Mouse (Mus musculus) MEL (cell line): ENCODE data around the gene Patz1.

Experiments used
- CHD2 ChIP-seq: IDR thresholded peaks from 2 replicates; pipeline ENCODE4 v1.6.1; 2011; ENCODE audit warnings: low read length, improper control_type of control experiment
- CTCF ChIP-seq, 3 experiments: IDR thresholded peaks in 2 of 3; conservative IDR thresholded peaks in 1 of 3; 2 replicates each; pipeline ENCODE4 v1.5.1; 2011 to 2012; ENCODE audit warnings: low read length in 3 of 3, low read depth in 2 of 3, mild to moderate bottlenecking in 2 of 3, improper control_type of control experiment in 1 of 3, inconsistent platforms in 1 of 3, mixed read lengths in 1 of 3, moderate library complexity in 1 of 3; ENCODE audit not compliant: control insufficient read depth in 1 of 3, insufficient read depth in 1 of 3, poor library complexity in 1 of 3, severe bottlenecking in 1 of 3
- E2F4 ChIP-seq: IDR thresholded peaks from 2 replicates; pipeline ENCODE4 v1.6.1; 2011; ENCODE audit warnings: low read depth, low read length, improper control_type of control experiment, borderline replicate concordance
- MAX ChIP-seq: IDR thresholded peaks from 2 replicates; pipeline ENCODE4 v1.6.1; 2011; ENCODE audit warnings: low read length, improper control_type of control experiment
- POLR2A ChIP-seq, 2 experiments: IDR thresholded peaks; 2 replicates each; pipeline ENCODE4 v1.6.1; 2011 to 2012; ENCODE audit warnings: low read length in 2 of 2, mild to moderate bottlenecking in 2 of 2, control low read depth in 1 of 2, improper control_type of control experiment in 1 of 2, low read depth in 1 of 2, moderate library complexity in 1 of 2; ENCODE audit not compliant: control insufficient read depth in 1 of 2, insufficient read depth in 1 of 2, poor library complexity in 1 of 2
- POLR2AphosphoS5 ChIP-seq: IDR thresholded peaks from 2 replicates; pipeline ENCODE4 v1.6.1; 2012; ENCODE audit warnings: low read depth, borderline replicate concordance, mild to moderate bottlenecking, inconsistent platforms, low read length, moderate library complexity, mixed read lengths
- UBTF ChIP-seq: IDR thresholded peaks from 2 replicates; pipeline ENCODE4 v1.6.1; 2012; ENCODE audit warnings: low read depth, mild to moderate bottlenecking, inconsistent platforms, low read length, improper control_type of control experiment, moderate library complexity, borderline replicate concordance; ENCODE audit not compliant: insufficient read depth
- ZKSCAN1 ChIP-seq: IDR thresholded peaks from 2 replicates; pipeline ENCODE4 v1.6.1; 2012; ENCODE audit warnings: low read depth, mild to moderate bottlenecking, inconsistent platforms, low read length, improper control_type of control experiment, moderate library complexity

- TF ChIP-seq CHD2 (no peak), CTCF (IDR thresholded peaks at IDR 0.05 in 2 of 3, conservative IDR thresholded peaks at IDR 0.05 in 1 of 3; ENCODE audit: control insufficient read depth in 1 of 3, insufficient read depth in 1 of 3, low read depth in 2 of 3, low read length in 3 of 3, poor library complexity in 1 of 3, severe bottlenecking in 1 of 3) (no peak), POLR2AphosphoS5 (no peak), ZKSCAN1 (no peak), POLR2A (IDR thresholded peaks at IDR 0.05; ENCODE audit: control insufficient read depth in 1 of 2, insufficient read depth in 1 of 2, low read depth in 1 of 2, low read length in 2 of 2, poor library complexity in 1 of 2) (no peak), MAX (no peak), UBTF (no peak), E2F4 (no peak)
Observed at GRCm38 (mm10) chr11:3305821-3306220, 17.1 kb downstream of the Patz1 start.
